In genomic region chr16:91847525-91848225, GRCm38 (mm10) we compare ENCODE assay signal across 11 mouse cellular contexts.
A peak's percentile ranks its signal among the peaks of the same experiment; 100 is the strongest.
DNase-seq lines count a peak whose midpoint lies in the region; ATAC-seq and TF ChIP-seq lines count a peak whose summit lies in the region.
"Had no signal": no experiment of that assay in that cellular context is flagged by ENCODE, and none has a peak within 500 bp of the region (broad histone marks: within the 10 kb centered on the region; RNA-seq: fewer than 3 reads in every experiment).

No protein-coding gene starts in this region.

- TF ChIP-seq POLR2A in heart, adult 2 months (IDR thresholded peaks at IDR 0.05; ENCODE audit: insufficient read depth, low read depth, low read length) = no peak
- TF ChIP-seq POLR2A in spleen, adult 2 months (IDR thresholded peaks at IDR 0.05; ENCODE audit: low read depth, low read length) = no peak

- H3K9me3 ChIP-seq in heart, embryonic 15.5 days (replicated peaks) = no peaks in the 10 kb centered on the region
- no peaks in the 10 kb centered on the region for H3K9me3 ChIP-seq in forebrain, embryonic 12.5 days
- H3K9me3 ChIP-seq: embryonic facial prominence, embryonic 10.5 days had no signal

- WGBS in heart, adult 2 months = 52% methylated on average over 13 of the region's 13 CpGs
- 93% methylated on average over 13 of the region's 13 CpGs for WGBS in spleen, adult 2 months
- 49% methylated on average over 13 of the region's 13 CpGs for WGBS in heart, embryonic 15.5 days
- 93% methylated on average over 13 of the region's 13 CpGs for WGBS in forebrain, embryonic 12.5 days

- peaks cover 16% of the 10 kb centered on the region for H3K4me1 ChIP-seq in heart, adult 2 months (ENCODE audit: control insufficient read depth, insufficient read depth, low read length)
- no peaks in the 10 kb centered on the region for H3K4me1 ChIP-seq in spleen, adult 2 months (ENCODE audit: control insufficient read depth, insufficient read depth, insufficient read length)
- H3K4me1 ChIP-seq in heart, embryonic 15.5 days (replicated peaks) = peaks cover 32% of the 10 kb centered on the region
- H3K4me1 ChIP-seq in forebrain, embryonic 12.5 days = no peaks in the 10 kb centered on the region

- H3K36me3 ChIP-seq in heart, adult 2 months (ENCODE audit: control insufficient read depth, insufficient read depth, low read length) = 0 out of 2 replicates have a peak, but pooled peaks cover 2% of the 10 kb centered on the region
- H3K36me3 ChIP-seq in spleen, adult 2 months (ENCODE audit: control insufficient read depth, insufficient read depth, low read length) = 0 out of 2 replicates have a peak, but pooled peaks cover 2% of the 10 kb centered on the region
- peaks cover 21% of the 10 kb centered on the region for H3K36me3 ChIP-seq in heart, embryonic 15.5 days
- H3K36me3 ChIP-seq in forebrain, embryonic 12.5 days (replicated peaks) = peaks cover 69% of the 10 kb centered on the region

- peak overlapping the region; percentile 76 for H3K27ac ChIP-seq in heart, adult 2 months
- peak overlapping the region; percentile 46; the same call in 1 of the 2 replicates for H3K27ac ChIP-seq in spleen, adult 2 months (ENCODE audit: insufficient read depth, low read length)
- peak overlapping the region; percentile 61 for H3K27ac ChIP-seq in heart, embryonic 15.5 days
- H3K27ac ChIP-seq in forebrain, embryonic 12.5 days = no peak overlapping the region
- H3K27ac ChIP-seq: embryonic facial prominence, embryonic 10.5 days had no signal

- ATAC-seq in heart, embryonic 15.5 days (replicated peaks; ENCODE audit: insufficient number of reproducible peaks, insufficient read depth, low FRiP score, low read depth) = peak; percentile 32; the same call in 1 of the 2 replicates
- no peak for ATAC-seq in forebrain, embryonic 12.5 days (ENCODE audit: low FRiP score)
- ATAC-seq: forebrain, embryonic 14.5 days; lung, postnatal 0 days had no signal

- TF ChIP-seq CTCF in heart, adult 2 months (IDR thresholded peaks at IDR 0.05) = no peak
- TF ChIP-seq CTCF in spleen, adult 2 months (IDR thresholded peaks at IDR 0.05; ENCODE audit: extremely low read depth, insufficient read depth, insufficient read length, insufficient replicate concordance) = no peak

- H3K4me2 ChIP-seq in heart, embryonic 15.5 days = no peak overlapping the region
- no peak overlapping the region for H3K4me2 ChIP-seq in forebrain, embryonic 12.5 days

- intact Hi-C loops in heart, adult 2 months (cut with DNase I) = no loop called here
- intact Hi-C loops in heart, postnatal 25 days (cut with DNase I) = no loop called here

- peak; percentile 46 to 65 for DNase-seq in heart, adult 2 months
- no peak for DNase-seq in heart, postnatal 25 days (ENCODE audit: low spot score)
- no peak for DNase-seq in spleen, adult 2 months (ENCODE audit: low read depth in 1 of 2, low spot score in 2 of 2)
- DNase-seq in spleen, postnatal 14 days (ENCODE audit: low spot score in 2 of 2) = no peak
- DNase-seq in natural killer cell, adult 2 months (ENCODE audit: low spot score in 2 of 2) = no peak

- H3K4me3 ChIP-seq in heart, adult 2 months = no peak overlapping the region
- H3K4me3 ChIP-seq in spleen, adult 2 months (ENCODE audit: extremely low read depth, insufficient read depth, insufficient read length) = no peak overlapping the region
- no peak overlapping the region for H3K4me3 ChIP-seq in heart, embryonic 15.5 days
- H3K4me3 ChIP-seq in forebrain, embryonic 12.5 days (replicated peaks) = no peak overlapping the region
- H3K4me3 ChIP-seq: embryonic facial prominence, embryonic 10.5 days had no signal

- H3K79me2 ChIP-seq in heart, adult 2 months (replicated peaks; ENCODE audit: control insufficient read depth, insufficient read depth, low read length) = no peaks in the 10 kb centered on the region

- no peak overlapping the region for H3K9ac ChIP-seq in heart, adult 2 months (ENCODE audit: low read depth, low read length)
- no peak overlapping the region for H3K9ac ChIP-seq in heart, embryonic 15.5 days
- H3K9ac ChIP-seq in forebrain, embryonic 12.5 days = no peak overlapping the region

- peak; percentile 74 for TF ChIP-seq EP300 in heart, adult 2 months (IDR thresholded peaks at IDR 0.05; ENCODE audit: insufficient read depth, low read depth, low read length)

- no peaks in the 10 kb centered on the region for H3K27me3 ChIP-seq in heart, adult 2 months (ENCODE audit: control insufficient read depth, insufficient read depth, low read length)
- H3K27me3 ChIP-seq in spleen, adult 2 months (ENCODE audit: control insufficient read depth, insufficient read depth, low read length) = no peaks in the 10 kb centered on the region
- no peaks in the 10 kb centered on the region for H3K27me3 ChIP-seq in heart, embryonic 15.5 days
- H3K27me3 ChIP-seq in forebrain, embryonic 12.5 days = no peaks in the 10 kb centered on the region
- H3K27me3 ChIP-seq: CH12.LX had no signal

Comparison
In these comparisons a context has a peak if more than half of its experiments do, and no peak if none do; other contexts are left out.
1. DNase-seq: peak in heart, adult 2 months (2 of 2); none in heart, postnatal 25 days (single experiment), spleen, adult 2 months (0 of 2), spleen, postnatal 14 days (0 of 2) and natural killer cell, adult 2 months (0 of 2).